Mouse (Mus musculus): ENCODE measurements around the gene Gucy2e.

The Gucy2e gene

DNA sequence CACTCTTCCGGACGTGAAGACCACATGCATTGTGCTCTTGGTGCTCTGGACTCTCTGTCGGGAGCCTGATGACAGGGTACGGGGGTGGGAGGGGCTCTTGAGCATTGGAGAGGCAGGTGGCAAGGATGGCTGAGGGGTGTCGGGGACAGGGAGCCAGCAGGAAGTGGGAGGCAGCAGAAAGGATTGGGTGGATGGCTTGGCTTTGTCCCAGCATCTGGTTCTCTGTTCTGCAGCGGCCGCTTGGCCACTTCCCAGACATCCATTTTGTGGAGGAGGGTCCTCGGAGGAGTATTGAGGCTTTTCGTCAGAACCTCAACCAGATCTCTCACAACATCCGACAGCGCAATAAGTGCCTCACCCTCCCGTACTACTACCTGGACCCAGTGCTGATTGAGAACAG lies 67.5 kb downstream of the Gucy2e start:
- DNase-seq, result no peak

All from thymus, adult 18-20 months (tissue).